Mouse (Mus musculus) left cerebral cortex, postnatal 36 days (tissue): Measurements from ENCODE around the gene Hoxb1. TPM values are rescaled to one million over a fixed set of nuclear protein-coding genes. Genes with fewer than 3 reads are reported as not detected.

Source experiments
- DNase-seq, 2 experiments: peaks; one replicate each; pipeline ENCODE4 v3.0.0; 2021 to 2022; ENCODE audit warnings: low spot score in 2 of 2, mixed read lengths in 1 of 2
- intact Hi-C: fragments of 180-260 bp; cut with DNase I; formaldehyde crosslinking; loops from one replicate; pipeline ENCODE4 v1.15.1; 2025
- total RNA-seq, 2 experiments: library from RNA; stranded (reverse); gene quantifications; 2 replicates each; pipeline ENCODE4 v1.2.3; 2021

Gene Hoxb1
- not detected for total RNA-seq

GRCm38 (mm10) chr11:96365441-96366091, at the start of gene Hoxb1:
TSS of gene Hoxb1 (plus strand) at chr11:96365752.
- intact Hi-C loops = loop anchor here (10.0 kb wide), 1 partner anchor 451 kb away; the partner anchor contains the start of gene B4galnt2
- no peak for DNase-seq

- DNase-seq = no peak
- intact Hi-C loops = loop anchor here (10.0 kb wide), 1 partner anchor 312 kb away; the partner anchor contains the start of gene Igf2bp1
Measured at GRCm38 (mm10) chr11:96316696-96317607, 48.6 kb upstream of the Hoxb1 start.

- intact Hi-C loops = loop anchor here (10.0 kb wide), 1 partner anchor 313 kb away; the partner anchor contains the start of gene Igf2bp1
Measured at GRCm38 (mm10) chr11:96317608-96318367, 47.8 kb upstream of the Hoxb1 start, which contains the start of gene Hoxb4. TSS of gene Hoxb4 (plus strand) at chr11:96318267.

DNA sequence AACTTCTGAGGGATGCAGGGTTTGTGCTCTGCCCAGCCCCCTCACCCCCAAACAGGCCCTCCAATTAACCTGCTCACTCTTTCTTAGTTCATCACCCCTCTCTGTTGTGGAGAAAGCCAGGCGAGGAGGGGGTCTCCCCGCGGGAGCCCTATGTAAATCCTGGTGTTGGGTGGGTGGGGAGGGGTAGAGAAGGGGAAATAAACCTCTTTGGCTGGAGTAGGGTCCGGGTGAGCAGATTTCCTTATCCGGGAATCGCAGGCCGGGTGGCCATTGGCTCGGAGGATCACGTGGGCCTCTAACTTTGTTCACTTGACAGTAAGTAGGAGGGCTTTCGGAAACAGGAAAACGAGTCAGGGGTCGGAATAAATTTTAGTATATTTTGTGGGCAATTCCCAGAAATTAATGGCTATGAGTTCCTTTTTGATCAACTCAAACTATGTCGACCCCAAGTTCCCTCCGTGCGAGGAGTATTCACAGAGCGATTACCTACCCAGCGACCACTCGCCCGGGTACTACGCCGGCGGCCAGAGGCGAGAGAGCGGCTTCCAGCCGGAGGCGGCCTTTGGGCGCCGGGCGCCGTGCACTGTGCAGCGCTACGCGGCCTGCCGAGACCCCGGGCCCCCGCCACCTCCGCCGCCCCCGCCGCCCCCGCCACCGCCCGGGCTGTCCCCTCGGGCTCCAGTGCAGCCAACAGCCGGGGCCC, 47.0 kb upstream of the Hoxb1 start:
- no peak for DNase-seq
- intact Hi-C loops = loop anchor here (10.0 kb wide), 1 partner anchor 314 kb away; the partner anchor contains the start of gene Igf2bp1

More at GRCm38 (mm10) chr11:96317608-96318367, 47.8 kb upstream of the Hoxb1 start, which contains the start of gene Hoxb4:
- no peak for DNase-seq

- intact Hi-C loops = loop anchor here (10.0 kb wide), 1 partner anchor 314 kb away; the partner anchor contains the start of gene Igf2bp1
- no peak for DNase-seq
Measured at GRCm38 (mm10) chr11:96319071-96319902, 46.3 kb upstream of the Hoxb1 start.

DNA sequence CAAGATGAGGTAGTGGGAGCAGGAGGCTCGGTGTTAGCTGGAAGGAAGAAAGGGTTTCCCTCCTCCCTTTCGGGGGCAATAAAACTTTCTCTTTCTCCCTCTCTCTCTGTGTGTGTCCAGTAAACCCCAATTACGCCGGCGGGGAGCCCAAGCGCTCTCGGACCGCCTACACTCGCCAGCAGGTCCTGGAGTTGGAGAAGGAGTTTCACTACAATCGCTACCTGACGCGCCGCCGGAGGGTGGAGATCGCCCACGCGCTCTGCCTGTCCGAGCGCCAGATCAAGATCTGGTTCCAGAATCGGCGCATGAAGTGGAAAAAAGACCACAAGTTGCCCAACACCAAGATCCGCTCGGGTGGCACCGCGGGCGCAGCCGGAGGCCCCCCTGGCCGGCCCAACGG, 45.6 kb upstream of the Hoxb1 start:
- DNase-seq = no peak
- intact Hi-C loops = loop anchor here (10.0 kb wide), 1 partner anchor 315 kb away; the partner anchor contains the start of gene Igf2bp1

- no peak for DNase-seq
- intact Hi-C loops = no loop called here
Measured at GRCm38 (mm10) chr11:96320688-96321087, 44.9 kb upstream of the Hoxb1 start.

DNA sequence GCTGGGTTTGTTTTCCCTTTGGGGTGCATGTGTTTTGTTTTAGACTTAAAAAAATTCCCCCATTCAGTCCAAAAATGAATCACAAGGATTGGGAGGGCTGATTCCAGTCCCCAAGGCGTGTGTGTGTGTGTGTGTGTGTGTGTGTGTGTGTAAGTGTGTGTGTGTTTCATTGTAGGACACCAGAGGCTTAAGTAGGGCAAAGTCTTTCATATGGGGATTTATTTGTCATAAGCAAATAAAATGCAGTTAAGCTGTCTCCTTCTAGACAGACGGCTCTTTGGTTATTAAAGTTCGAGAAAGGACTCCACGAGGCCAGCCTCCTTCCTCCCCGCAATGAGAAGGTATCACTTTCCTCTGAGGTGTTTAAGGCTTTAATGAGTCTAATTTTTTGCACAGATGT, 43.7 kb upstream of the Hoxb1 start:
- intact Hi-C loops = no loop called here
- DNase-seq = no peak

GRCm38 (mm10) chr11:96322738-96323137, 42.8 kb upstream of the Hoxb1 start:
- intact Hi-C loops = no loop called here
- DNase-seq = no peak

- DNase-seq = no peak
- intact Hi-C loops = no loop called here
Measured at GRCm38 (mm10) chr11:96323154-96323553, 42.4 kb upstream of the Hoxb1 start, which contains the start of gene Hoxb3. TSS of gene Hoxb3 (plus strand) at chr11:96323326.

DNA sequence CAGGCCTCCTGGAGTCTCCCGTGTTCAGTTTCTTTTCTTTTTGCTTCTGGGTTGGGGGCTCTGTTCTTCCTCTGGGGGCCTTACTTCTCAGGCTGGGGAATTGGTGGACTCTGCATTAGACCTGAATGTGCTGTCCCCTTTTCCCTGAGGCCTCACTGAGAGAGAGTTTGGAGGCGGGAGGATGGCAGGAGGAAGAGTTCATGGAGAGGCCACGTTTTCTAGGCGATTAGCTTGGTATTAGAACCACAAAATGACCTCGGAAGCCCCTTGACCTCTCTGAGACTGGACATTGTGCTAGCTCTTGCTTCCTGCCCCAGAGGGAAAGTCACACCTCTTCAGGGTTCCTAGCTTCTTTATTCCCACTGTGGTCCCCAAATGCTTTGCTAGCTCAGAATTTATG, 41.4 kb upstream of the Hoxb1 start:
- no peak for DNase-seq
- intact Hi-C loops = no loop called here

DNA sequence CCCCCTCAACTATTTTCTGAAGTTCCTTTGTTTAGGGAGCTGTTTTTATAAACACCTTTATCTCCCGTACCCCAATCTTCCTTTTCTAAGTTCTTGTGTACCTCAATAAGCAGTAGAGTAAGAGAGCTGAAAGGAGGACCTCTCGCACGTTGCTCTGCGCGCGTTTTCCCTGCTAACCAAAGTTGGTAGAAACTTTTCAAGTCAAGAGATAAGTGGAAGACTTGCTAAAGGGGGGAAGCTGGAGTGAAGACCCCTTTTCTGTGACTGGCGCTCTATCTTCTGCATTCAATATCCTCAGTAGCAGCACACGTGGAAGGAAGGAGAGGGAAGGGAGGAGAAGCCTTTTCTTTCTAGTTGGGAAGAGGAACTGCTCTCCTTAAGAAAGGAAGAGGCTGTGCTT, 40.6 kb upstream of the Hoxb1 start:
- DNase-seq = no peak
- intact Hi-C loops = no loop called here

DNA sequence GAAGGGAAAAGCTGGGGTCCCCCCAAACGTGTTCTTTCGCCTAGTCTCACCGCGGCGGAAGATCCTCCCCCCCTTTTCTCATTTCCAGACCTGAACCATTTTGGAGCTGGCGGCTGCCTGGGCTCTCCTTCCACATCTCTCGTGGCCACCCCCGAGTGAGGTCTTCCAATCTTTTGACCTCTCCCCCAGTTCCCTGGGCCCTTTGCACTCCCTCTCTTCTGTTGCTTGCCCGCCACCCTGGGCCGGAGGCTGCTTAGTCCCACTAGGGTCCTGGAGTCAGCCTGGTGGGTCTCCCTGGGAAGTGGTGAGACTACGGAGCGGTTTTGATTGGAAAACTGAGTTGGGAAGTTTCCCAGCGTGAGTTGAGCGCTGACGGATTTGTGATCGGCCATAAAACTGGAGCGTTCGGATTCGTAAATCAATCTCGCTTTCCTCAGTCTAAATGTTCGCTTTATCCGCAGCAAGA, 39.8 kb upstream of the Hoxb1 start:
- no peak for DNase-seq
- intact Hi-C loops = no loop called here

DNA sequence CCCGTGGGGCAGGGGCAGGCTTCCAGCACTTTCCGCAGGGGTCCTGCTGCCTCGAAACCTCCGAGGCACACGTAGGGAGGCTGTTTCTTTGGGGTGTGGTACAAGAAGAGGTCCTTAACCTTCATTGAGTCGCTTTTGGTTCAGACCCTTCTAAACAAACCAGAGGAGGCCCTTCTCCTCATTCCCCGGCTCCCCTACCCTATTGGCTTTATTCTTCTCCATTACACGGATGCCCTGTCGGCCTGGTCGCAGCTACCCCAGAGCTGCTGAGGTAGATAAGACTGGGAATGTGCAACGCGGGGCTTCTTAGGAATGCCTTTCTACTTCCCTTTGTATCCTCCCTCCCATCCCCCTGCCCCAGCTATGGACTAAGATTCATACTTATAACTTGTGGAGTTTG, 38.8 kb upstream of the Hoxb1 start:
- DNase-seq = no peak
- intact Hi-C loops = no loop called here

DNA sequence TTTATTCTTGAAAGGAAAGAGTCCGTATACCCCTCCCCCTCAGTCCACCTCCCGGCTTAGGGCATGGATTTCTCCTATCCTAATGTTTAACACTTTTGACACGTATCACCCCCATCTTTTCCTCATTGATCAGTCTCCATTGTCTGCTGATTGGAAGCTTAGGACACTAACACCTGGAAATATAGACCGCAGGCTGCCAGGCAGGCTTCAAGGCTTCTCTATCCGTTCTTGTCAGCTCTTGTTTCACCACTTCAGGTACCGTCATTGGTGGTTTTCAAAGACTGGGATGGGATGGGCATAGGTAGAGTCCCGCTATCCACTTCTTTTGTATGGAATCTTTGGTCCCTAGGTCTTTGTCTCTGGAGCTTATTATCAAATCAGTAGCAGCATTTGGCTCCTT, 38.4 kb upstream of the Hoxb1 start:
- no peak for DNase-seq
- intact Hi-C loops = no loop called here

GRCm38 (mm10) chr11:96327750-96328149, 37.8 kb upstream of the Hoxb1 start:
- intact Hi-C loops = no loop called here
- no peak for DNase-seq

GRCm38 (mm10) chr11:96328605-96329004, 36.9 kb upstream of the Hoxb1 start:
- no peak for DNase-seq
- intact Hi-C loops = no loop called here

DNA sequence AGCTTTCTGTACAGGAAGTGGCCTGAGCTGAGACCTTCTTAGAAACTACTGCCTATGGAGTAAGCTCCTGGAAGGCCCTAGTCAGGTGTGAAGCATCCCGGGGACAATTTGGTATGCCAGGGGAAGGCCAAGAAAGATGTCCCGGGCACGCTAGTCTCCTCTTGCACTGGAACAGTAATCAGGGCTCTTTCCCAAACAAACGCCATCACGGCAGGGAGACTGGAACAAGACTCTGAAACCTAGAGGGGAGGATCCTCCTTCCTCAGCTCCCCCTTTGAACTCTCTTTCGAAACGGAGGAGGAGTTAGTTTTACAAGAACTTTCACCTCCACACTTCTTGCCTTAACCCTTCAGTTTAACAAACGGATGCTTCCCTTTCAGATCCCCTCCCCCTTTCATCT, 33.4 kb upstream of the Hoxb1 start:
- intact Hi-C loops = no loop called here
- DNase-seq = no peak
